Mouse (Mus musculus): ENCODE results near the gene Pcsk5.

The Pcsk5 gene

DNA sequence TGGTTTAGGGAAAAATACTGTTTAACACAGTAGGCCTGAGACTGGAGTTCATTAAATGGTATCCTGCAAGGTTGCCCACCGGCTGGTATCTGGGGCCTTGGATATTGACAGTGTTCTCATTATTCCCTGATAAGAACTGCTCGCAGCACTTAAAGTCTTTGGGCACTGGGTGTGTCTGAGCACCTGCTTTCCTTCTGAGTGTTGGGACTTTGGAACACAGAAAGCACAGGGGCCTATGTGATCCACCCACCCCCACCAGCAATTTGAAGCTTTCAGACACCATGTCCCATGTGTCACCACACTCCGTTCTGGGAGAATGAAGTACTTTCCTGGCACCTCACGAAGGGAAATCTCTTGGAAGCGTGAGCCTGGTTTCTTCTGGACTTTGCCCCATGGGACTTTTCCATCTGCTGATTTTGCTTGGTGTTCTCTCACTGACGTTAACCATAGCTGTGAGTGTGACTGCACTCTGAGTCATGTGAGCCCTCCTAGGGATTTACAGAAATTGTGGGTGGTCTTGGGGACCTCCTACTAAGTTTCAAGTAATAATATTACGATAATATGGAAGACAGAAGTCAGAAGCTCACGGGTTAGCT, 92.9 kb downstream of the Pcsk5 start:
- DNase-seq (ENCODE audit: low spot score in 2 of 2) = no peak

DNA sequence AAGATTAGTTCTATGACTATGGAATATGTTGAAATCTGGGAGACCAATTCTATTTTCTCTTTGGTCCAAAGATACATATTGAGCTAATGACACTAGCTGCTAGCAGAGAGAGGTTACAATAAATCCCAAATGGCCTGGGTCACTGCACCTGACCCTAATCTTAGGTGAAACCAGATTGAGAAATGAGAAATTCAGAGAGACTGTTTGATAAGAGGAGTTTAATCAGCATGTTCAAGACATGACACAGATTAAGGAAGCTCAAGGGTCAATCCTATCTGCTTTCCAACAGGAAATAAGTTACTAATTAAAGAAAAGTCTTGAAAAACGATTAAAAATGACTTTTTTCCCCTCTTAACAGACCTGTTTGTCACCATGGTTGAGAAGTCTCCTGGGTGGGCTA, 96.0 kb downstream of the Pcsk5 start:
- no peak for DNase-seq (ENCODE audit: low spot score in 2 of 2)

GRCm38 (mm10) chr19:17732676-17733277, 104.7 kb downstream of the Pcsk5 start:
- DNase-seq (ENCODE audit: low spot score in 2 of 2) = no peak

GRCm38 (mm10) chr19:17717066-17717465, 120.4 kb downstream of the Pcsk5 start:
- DNase-seq (ENCODE audit: low spot score in 2 of 2) = no peak

- no peak for DNase-seq (ENCODE audit: low spot score in 2 of 2)
Measured at GRCm38 (mm10) chr19:17715281-17715955, 122.0 kb downstream of the Pcsk5 start.

GRCm38 (mm10) chr19:17691626-17692025, 145.8 kb downstream of the Pcsk5 start:
- DNase-seq (ENCODE audit: low spot score in 2 of 2) = no peak

- no peak for DNase-seq (ENCODE audit: low spot score in 2 of 2)
Measured at GRCm38 (mm10) chr19:17678371-17678770, 159.1 kb downstream of the Pcsk5 start.

GRCm38 (mm10) chr19:17662676-17663075, 174.8 kb downstream of the Pcsk5 start:
- DNase-seq (ENCODE audit: low spot score in 2 of 2) = no peak

DNA sequence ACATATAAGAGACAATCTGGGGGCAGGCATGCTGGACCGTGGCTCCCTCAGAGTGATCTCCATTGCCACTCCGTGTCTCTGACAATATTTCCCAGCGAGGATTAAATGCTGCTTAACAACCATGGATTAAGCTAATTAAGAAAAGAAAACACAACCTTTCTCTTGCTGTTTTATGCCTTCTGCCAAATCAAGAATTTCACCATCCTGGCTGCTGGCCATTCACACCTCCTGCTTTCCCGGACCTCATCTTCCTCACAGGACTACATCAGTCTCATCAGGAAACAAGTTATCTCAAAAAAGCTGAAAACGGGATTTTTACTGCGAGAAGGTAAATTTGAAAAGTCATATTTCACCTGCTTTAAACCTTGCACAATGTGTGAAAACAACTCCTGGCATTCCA, 175.2 kb downstream of the Pcsk5 start:
- no peak for DNase-seq (ENCODE audit: low spot score in 2 of 2)

GRCm38 (mm10) chr19:17659321-17659720, 178.1 kb downstream of the Pcsk5 start:
- no peak for DNase-seq (ENCODE audit: low spot score in 2 of 2)

GRCm38 (mm10) chr19:17650831-17651502, 186.5 kb downstream of the Pcsk5 start:
- peak in 1 of 2 experiments; percentile 6 for DNase-seq (ENCODE audit: low spot score in 2 of 2)

GRCm38 (mm10) chr19:17649967-17650366, 187.5 kb downstream of the Pcsk5 start:
- no peak for DNase-seq (ENCODE audit: low spot score in 2 of 2)

GRCm38 (mm10) chr19:17643128-17643797, 194.2 kb downstream of the Pcsk5 start:
- no peak for DNase-seq (ENCODE audit: low spot score in 2 of 2)

- DNase-seq (ENCODE audit: low spot score in 2 of 2) = no peak
Measured at GRCm38 (mm10) chr19:17635984-17636383, 201.4 kb downstream of the Pcsk5 start.

GRCm38 (mm10) chr19:17615646-17616045, 221.8 kb downstream of the Pcsk5 start:
- no peak for DNase-seq (ENCODE audit: low spot score in 2 of 2)

DNA sequence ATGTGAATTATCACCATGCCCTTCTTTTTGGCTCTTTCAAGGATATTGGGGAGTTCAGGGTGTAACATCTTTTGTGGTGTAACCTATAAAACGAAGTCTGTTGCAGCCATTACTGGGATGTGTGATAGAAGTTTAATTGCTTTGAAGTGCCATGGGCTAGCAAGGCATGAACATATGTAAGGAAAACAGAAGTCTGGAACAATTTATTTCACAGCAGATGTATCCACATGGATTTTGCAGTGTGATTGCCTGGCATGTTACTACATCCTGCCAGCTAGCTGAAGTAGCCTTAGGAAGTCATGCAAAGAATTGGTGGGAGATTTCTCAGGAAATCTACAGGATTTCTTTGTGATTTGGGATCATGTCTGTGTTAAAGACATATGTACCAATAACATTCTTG, 230.9 kb downstream of the Pcsk5 start:
- DNase-seq (ENCODE audit: low spot score in 2 of 2) = no peak

DNA sequence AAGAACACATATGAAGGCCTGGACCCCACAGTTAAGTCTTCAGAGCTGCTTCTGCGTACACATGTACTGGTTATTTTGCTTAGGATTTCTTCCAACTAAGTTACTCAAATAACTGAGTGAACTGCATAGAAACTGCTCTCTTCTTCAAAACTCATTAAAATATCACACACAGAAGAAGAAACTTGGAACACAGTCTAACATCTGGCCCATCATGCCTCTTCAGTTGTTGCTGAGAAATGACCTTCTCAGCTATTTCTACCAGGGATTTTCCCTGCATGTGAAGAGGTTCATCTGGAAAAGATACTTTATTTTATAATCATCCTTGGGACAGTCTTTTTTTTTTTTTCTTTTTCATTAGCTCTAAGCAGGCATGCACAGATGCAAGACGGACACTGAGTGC, 231.3 kb downstream of the Pcsk5 start:
- DNase-seq (ENCODE audit: low spot score in 2 of 2) = no peak

DNA sequence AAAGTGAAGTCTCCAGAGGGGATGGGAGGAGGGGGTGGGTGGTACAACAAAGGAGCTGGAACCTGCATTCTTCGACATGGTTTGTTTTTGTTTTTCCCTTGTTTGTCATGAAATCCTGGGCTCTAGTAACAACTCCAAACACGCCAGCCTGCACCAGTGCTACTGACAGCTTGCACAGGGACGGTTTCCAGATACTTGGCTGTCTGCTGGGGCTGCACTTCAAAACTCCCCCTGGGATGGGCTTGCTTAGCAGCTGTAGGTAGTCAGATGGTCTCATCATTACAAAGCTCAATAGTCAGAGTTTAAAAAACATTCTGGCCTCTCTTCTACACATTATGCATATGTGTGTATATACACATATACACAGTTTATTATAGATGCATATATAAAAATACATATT, 234.1 kb downstream of the Pcsk5 start:
- no peak for DNase-seq (ENCODE audit: low spot score in 2 of 2)

DNA sequence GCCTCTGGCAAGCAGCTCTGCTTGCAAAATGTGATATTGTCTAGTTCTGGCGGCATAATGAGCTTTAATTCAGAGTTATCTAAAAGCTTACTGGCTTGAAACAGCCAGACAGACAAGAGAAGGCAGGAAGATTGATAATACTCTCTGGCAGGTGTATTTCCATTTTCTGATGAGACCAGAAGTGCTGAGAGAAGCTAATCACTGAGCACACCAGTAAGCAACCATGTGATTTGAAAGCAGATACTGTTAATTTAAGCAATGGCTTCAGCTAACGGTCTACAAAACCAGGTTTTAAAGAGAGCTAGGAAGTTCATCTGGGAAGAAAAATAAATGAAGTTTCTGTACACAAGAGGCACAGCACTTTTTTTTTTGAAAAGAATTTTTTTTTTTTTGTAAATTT, 237.1 kb downstream of the Pcsk5 start:
- no peak for DNase-seq (ENCODE audit: low spot score in 2 of 2)

- DNase-seq (ENCODE audit: low spot score in 2 of 2) = no peak
Measured at GRCm38 (mm10) chr19:17592790-17593189, 244.6 kb downstream of the Pcsk5 start.

GRCm38 (mm10) chr19:17591335-17591734, 246.1 kb downstream of the Pcsk5 start:
- no peak for DNase-seq (ENCODE audit: low spot score in 2 of 2)

DNA sequence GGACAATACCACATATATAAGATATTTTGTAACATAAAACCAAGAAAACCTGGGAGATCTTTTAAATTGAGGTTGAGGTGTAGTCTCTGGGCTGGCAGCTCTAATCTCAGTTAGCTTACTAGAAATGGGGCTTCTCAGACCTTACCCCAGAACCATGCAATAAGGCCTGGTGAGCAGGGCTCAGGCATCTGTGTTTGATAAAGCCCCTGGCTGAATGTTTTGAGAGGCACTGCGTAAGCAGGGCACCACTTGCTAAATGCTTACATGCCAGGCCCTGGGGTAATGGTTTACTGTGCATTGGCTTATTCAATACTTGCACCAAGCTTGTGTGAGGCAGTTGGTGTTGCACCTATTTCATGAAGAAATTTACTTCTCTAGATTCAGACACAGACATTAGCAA, 247.1 kb downstream of the Pcsk5 start:
- DNase-seq (ENCODE audit: low spot score in 2 of 2) = no peak

Data from frontal cortex, postnatal 14 days (tissue).